In genomic region chr2:105666763-105667625, GRCm38 (mm10) we compare ENCODE assay signal across 11 mouse cellular contexts. TPM values are rescaled to one million over a fixed set of nuclear protein-coding genes. Genes with fewer than 3 reads are reported as not detected.
DNase-seq lines count a peak whose midpoint lies in the region; ATAC-seq and TF ChIP-seq lines count a peak whose summit lies in the region.
"Had no signal": no experiment of that assay in that cellular context is flagged by ENCODE, and none has a peak within 500 bp of the region (broad histone marks: within the 10 kb centered on the region; RNA-seq: fewer than 3 reads in every experiment).

No protein-coding gene starts in this region.

- H3K4me1 ChIP-seq in kidney, postnatal 0 days (replicated peaks; ENCODE audit: insufficient read depth, low read length) = peaks cover 2% of the 10 kb centered on the region
- H3K4me1 ChIP-seq in intestine, embryonic 14.5 days (replicated peaks; ENCODE audit: control insufficient read depth, insufficient read depth, low read length) = no peaks in the 10 kb centered on the region
- peaks cover 4% of the 10 kb centered on the region; the same call in 1 of the 2 replicates for H3K4me1 ChIP-seq in stomach, embryonic 15.5 days

- H3K9ac ChIP-seq in kidney, postnatal 0 days (ENCODE audit: low read depth, low read length) = no peak overlapping the region
- H3K9ac ChIP-seq in intestine, embryonic 14.5 days (ENCODE audit: low read length) = no peak overlapping the region
- no peak overlapping the region for H3K9ac ChIP-seq in stomach, embryonic 15.5 days
- H3K9ac ChIP-seq: heart, embryonic 15.5 days; liver, embryonic 14.5 days had no signal

- TF ChIP-seq CTCF in kidney, postnatal 0 days (IDR thresholded peaks at IDR 0.05; ENCODE audit: low read depth) = no peak

- no peak for ATAC-seq in kidney, postnatal 0 days (replicated peaks; ENCODE audit: low FRiP score, low read depth)
- ATAC-seq in intestine, embryonic 14.5 days (replicated peaks; ENCODE audit: low FRiP score, low TSS enrichment, low read depth) = 0 out of 2 replicates have a peak, but pooled peaks have one; percentile 21
- ATAC-seq in stomach, embryonic 15.5 days (ENCODE audit: insufficient read depth, low FRiP score, low read depth) = peak; percentile 51; the same call in 1 of the 2 replicates
- no peak for ATAC-seq in granulocyte monocyte progenitor cell, adult 5-6 weeks (replicated peaks; ENCODE audit: poor library complexity, severe bottlenecking)

- WGBS in kidney, postnatal 0 days = 2% methylated on average over 41 of the region's 41 CpGs
- WGBS in intestine, embryonic 14.5 days = under 1% methylated on average over 41 of the region's 41 CpGs
- 1% methylated on average over 41 of the region's 41 CpGs for WGBS in stomach, embryonic 15.5 days

- no peak overlapping the region for H3K4me3 ChIP-seq in kidney, postnatal 0 days (replicated peaks; ENCODE audit: low read depth, low read length)
- H3K4me3 ChIP-seq in intestine, embryonic 14.5 days (ENCODE audit: low read depth, low read length) = no peak overlapping the region
- no peak overlapping the region; the same call in 1 of the 2 replicates for H3K4me3 ChIP-seq in stomach, embryonic 15.5 days (replicated peaks)
- H3K4me3 ChIP-seq: heart, embryonic 15.5 days had no signal

- DNase-seq in kidney, postnatal 0 days (ENCODE audit: low spot score) = peak; percentile 0
- DNase-seq in kidney, adult 11 months = no peak
- DNase-seq in embryo, embryonic 10.5 days (ENCODE audit: low spot score) = peak; percentile 41
- DNase-seq in intestine, embryonic 14.5 days (ENCODE audit: low spot score) = peak; percentile 64
- no peak for DNase-seq in T-cell, adult 2 months (ENCODE audit: low spot score)
- DNase-seq in ovary, adult 18-20 months (ENCODE audit: low spot score) = no peak
- DNase-seq: adrenal gland, postnatal 25 days had no signal

- H3K27me3 ChIP-seq in kidney, postnatal 0 days (ENCODE audit: insufficient read depth, low read length) = peaks cover 93% of the 10 kb centered on the region
- peaks cover 100% of the 10 kb centered on the region for H3K27me3 ChIP-seq in intestine, embryonic 14.5 days (replicated peaks; ENCODE audit: control insufficient read depth, insufficient read depth, low read length)
- peaks cover 95% of the 10 kb centered on the region for H3K27me3 ChIP-seq in stomach, embryonic 15.5 days (replicated peaks)

- H3K4me2 ChIP-seq in kidney, postnatal 0 days (ENCODE audit: low read length) = no peak overlapping the region
- H3K4me2 ChIP-seq in intestine, embryonic 14.5 days (ENCODE audit: low read length) = no peak overlapping the region
- no peak overlapping the region for H3K4me2 ChIP-seq in stomach, embryonic 15.5 days
- H3K4me2 ChIP-seq: heart, embryonic 15.5 days had no signal

- H3K36me3 ChIP-seq in kidney, postnatal 0 days (ENCODE audit: insufficient read depth, low read length) = no peaks in the 10 kb centered on the region
- H3K36me3 ChIP-seq in intestine, embryonic 14.5 days (ENCODE audit: control insufficient read depth, insufficient read depth, low read length) = no peaks in the 10 kb centered on the region
- no peaks in the 10 kb centered on the region for H3K36me3 ChIP-seq in stomach, embryonic 15.5 days
- H3K36me3 ChIP-seq: heart, embryonic 15.5 days had no signal

- no peaks in the 10 kb centered on the region for H3K9me3 ChIP-seq in kidney, postnatal 0 days (replicated peaks; ENCODE audit: low read length)
- no peaks in the 10 kb centered on the region for H3K9me3 ChIP-seq in intestine, embryonic 14.5 days (ENCODE audit: control insufficient read depth, low read length)
- H3K9me3 ChIP-seq in stomach, embryonic 15.5 days = no peaks in the 10 kb centered on the region
- H3K9me3 ChIP-seq: heart, embryonic 15.5 days had no signal

- H3K27ac ChIP-seq in kidney, postnatal 0 days = no peak overlapping the region
- H3K27ac ChIP-seq in intestine, embryonic 14.5 days (ENCODE audit: low read depth) = no peak overlapping the region
- H3K27ac ChIP-seq in stomach, embryonic 15.5 days = no peak overlapping the region
- H3K27ac ChIP-seq: heart, embryonic 15.5 days; liver, embryonic 14.5 days had no signal

RNA-seq across cellular contexts. Expression of gene Pax6, which starts 1.7 kb away (rescaled TPM):
- 0.38 TPM in 1 of 2 replicates, not detected in the other for polyA plus RNA-seq in kidney, postnatal 0 days (2015; fragmentation: Nextera tagmentation; extraction: Ambion mirVana)
- polyA plus RNA-seq in intestine, embryonic 14.5 days (2014; fragmentation: Nextera tagmentation; extraction: Ambion mirVana) = 0.19 and 2.2 TPM in 2 replicates
- 2.5 and 4.0 TPM in 2 replicates for polyA plus RNA-seq in stomach, embryonic 15.5 days (2015; fragmentation: Nextera tagmentation; extraction: Ambion mirVana)
- total RNA-seq in granulocyte monocyte progenitor cell, adult 5-6 weeks (2014; fragmentation: Nextera tagmentation) = not detected in 2 replicates
- 0.10 TPM in 1 of 2 replicates, not detected in the other for total RNA-seq in granulocyte monocyte progenitor cell, adult 5-6 weeks (2017)
- total RNA-seq: adrenal gland, postnatal 25 days had no signal

Comparison
In these comparisons a context has a peak if more than half of its experiments do, and no peak if none do; other contexts are left out.
1. DNase-seq: peak in kidney, postnatal 0 days (single experiment), embryo, embryonic 10.5 days (single experiment) and intestine, embryonic 14.5 days (single experiment); none in kidney, adult 11 months (single experiment), T-cell, adult 2 months (single experiment) and ovary, adult 18-20 months (single experiment).
2. ATAC-seq: peak in intestine, embryonic 14.5 days (single experiment) and stomach, embryonic 15.5 days (single experiment); none in kidney, postnatal 0 days (single experiment) and granulocyte monocyte progenitor cell, adult 5-6 weeks (single experiment).